Mouse (Mus musculus) heart, adult 2 months (tissue): Measurements from ENCODE around the gene Efcab12.

Experiments used
- CTCF ChIP-seq: fragments of 200-600 bp; IDR thresholded peaks from 2 replicates; pipeline ENCODE4 v1.8.1; 2022; ENCODE audit warnings: antibody characterized with exemption, mild to moderate bottlenecking, moderate library complexity
- EP300 ChIP-seq: fragments of 200-500 bp; IDR thresholded peaks from 2 replicates; pipeline ENCODE4 v1.6.1; 2011; ENCODE audit warnings: low read depth, low read length, control low read depth; ENCODE audit not compliant: insufficient read depth
- POLR2A ChIP-seq: fragments of 200-500 bp; IDR thresholded peaks from 2 replicates; pipeline ENCODE4 v1.6.1; 2011; ENCODE audit warnings: mild to moderate bottlenecking, low read depth, low read length, control low read depth; ENCODE audit not compliant: insufficient read depth

- TF ChIP-seq CTCF = no peak
- TF ChIP-seq POLR2A = no peak
- TF ChIP-seq EP300 = no peak
These were observed 39.0 kb upstream of the Efcab12 start for GRCm38 (mm10) chr6:115877239-115877638.
